Mouse (Mus musculus) embryonic fibroblast, embryonic 13.5 days (primary cell): Measurements from ENCODE around the gene Tenm4.

ENCODE experiments used
- CTCF ChIP-seq: IDR thresholded peaks from 2 replicates; pipeline ENCODE4 v1.5.1; 2011; ENCODE audit warnings: mild to moderate bottlenecking, control low read depth, low read length, moderate library complexity, borderline replicate concordance; ENCODE audit not compliant: insufficient read depth
- POLR2A ChIP-seq: IDR thresholded peaks from 2 replicates; pipeline ENCODE4 v1.6.1; 2011; ENCODE audit warnings: low read depth, mild to moderate bottlenecking, control low read depth, low read length, moderate library complexity

DNA sequence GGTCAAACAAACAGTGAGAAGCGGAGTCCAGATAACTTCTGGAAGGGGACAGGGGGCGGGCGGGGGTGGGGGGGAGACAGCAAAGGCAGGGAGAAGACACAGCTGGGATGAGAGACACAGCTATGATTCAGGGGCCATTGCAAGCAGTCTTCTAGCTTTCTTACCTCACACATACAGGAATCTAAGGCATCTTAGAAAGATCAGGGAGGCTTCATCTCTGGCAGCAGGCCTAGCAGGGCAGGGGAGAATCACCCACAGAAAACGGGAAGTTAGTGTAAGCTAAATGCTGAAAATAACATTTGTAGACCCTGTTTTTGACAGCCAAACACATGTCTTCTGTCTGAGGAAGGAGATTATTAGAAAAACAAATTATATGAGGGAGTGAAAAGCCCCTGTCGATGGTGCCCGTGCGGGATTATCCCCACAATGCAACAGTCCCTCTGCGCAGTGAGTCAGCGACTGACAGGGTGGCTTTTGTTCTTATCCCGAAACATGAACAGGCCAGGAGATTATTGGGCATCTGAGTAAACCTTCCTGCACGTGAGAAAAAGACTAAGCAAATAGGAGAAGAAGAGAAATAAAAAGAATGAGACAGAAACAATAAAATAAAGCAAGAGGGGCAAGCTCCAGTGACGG lies 584.5 kb downstream of the Tenm4 start:
- no peak for TF ChIP-seq CTCF
- TF ChIP-seq POLR2A: no peak
